Mouse (Mus musculus) C2C12 (cell line): Measurements from ENCODE around the gene Cebpa. TPM values are rescaled to one million over a fixed set of nuclear protein-coding genes. Genes with fewer than 3 reads are reported as not detected.
A peak's percentile ranks its signal among the peaks of the same experiment; 100 is the strongest.

ENCODE experiments used
- H3K27me3 ChIP-seq: one replicate; pipeline ENCODE4 v1.6.1; 2011; ENCODE audit not compliant: control insufficient read depth, insufficient read depth, insufficient read length
- H3K36me3 ChIP-seq: one replicate; pipeline ENCODE4 v1.6.1; 2011; ENCODE audit not compliant: control insufficient read depth, insufficient read depth
- H3K4me3 ChIP-seq: one replicate; pipeline ENCODE4 v1.5.1; 2011; ENCODE audit warnings: mild to moderate bottlenecking, control low read depth; ENCODE audit not compliant: poor library complexity, insufficient read depth, severe bottlenecking
- H3K79me2 ChIP-seq: one replicate; pipeline ENCODE4 v1.6.1; 2011; ENCODE audit not compliant: control insufficient read depth, insufficient read depth
- H3K79me3 ChIP-seq: one replicate; pipeline ENCODE4 v1.6.1; 2011; ENCODE audit warnings: low read depth, control low read depth
- H3ac ChIP-seq: one replicate; pipeline ENCODE3; 2011; ENCODE audit warnings: low read depth; ENCODE audit not compliant: control insufficient read depth, insufficient read length
- CEBPB ChIP-seq: IDR thresholded peaks from one replicate; pipeline ENCODE4 v1.6.1; 2011; ENCODE audit warnings: low read depth, mild to moderate bottlenecking, control low read depth, moderate library complexity
- CTCF ChIP-seq: IDR thresholded peaks from one replicate; pipeline ENCODE4 v1.5.1; 2011; ENCODE audit not compliant: control insufficient read depth, insufficient read depth, insufficient read length
- FOSL1 ChIP-seq: IDR thresholded peaks from one replicate; pipeline ENCODE4 v1.8.0; 2011; ENCODE audit warnings: mild to moderate bottlenecking, low read length; ENCODE audit not compliant: poor library complexity, insufficient read depth, severe bottlenecking
- MAX ChIP-seq: IDR thresholded peaks from one replicate; pipeline ENCODE4 v1.6.1; 2011; ENCODE audit warnings: mild to moderate bottlenecking, control low read depth
- MYOD1 ChIP-seq: IDR thresholded peaks from one replicate; pipeline ENCODE4 v1.6.1; 2011; ENCODE audit warnings: low read depth; ENCODE audit not compliant: control insufficient read depth, insufficient read length
- MYOG ChIP-seq: IDR thresholded peaks from one replicate; pipeline ENCODE4 v1.6.1; 2011; ENCODE audit not compliant: control insufficient read depth, insufficient read length; ENCODE audit errors: extremely low read depth
- USF1 ChIP-seq: IDR thresholded peaks from one replicate; pipeline ENCODE4 v1.6.1; 2011; ENCODE audit warnings: low read depth, mild to moderate bottlenecking, control low read depth, moderate library complexity
- polyA plus RNA-seq: library from polyadenylated mRNA; unstranded; fragments of >200 nt; fragmentation: generic; extraction: Trizol; gene quantifications from one replicate; pipeline ENCODE4 v1.2.1, GENCODE M21; 2012; ENCODE audit warnings: missing spikeins

Cebpa gene
- polyA plus RNA-seq, 1 experiment: 22.9 TPM

- Histone ChIP-seq H3K79me2 (no peaks in the 10 kb centered on the region), H3K27me3 (no peaks in the 10 kb centered on the region), H3K4me3 (no peak overlapping the region), H3ac (no peak overlapping the region), H3K79me3 (no peaks in the 10 kb centered on the region), H3K36me3 (no peaks in the 10 kb centered on the region)
- no peak for TF ChIP-seq CTCF
- TF ChIP-seq MAX: no peak
- TF ChIP-seq USF1: no peak
- TF ChIP-seq CEBPB: no peak
- no peak for TF ChIP-seq FOSL1
- TF ChIP-seq MYOD1: no peak
- TF ChIP-seq MYOG: no peak
These were observed 37.7 kb downstream of the Cebpa start for GRCm38 (mm10) chr7:35156561-35157477.

- no peaks in the 10 kb centered on the region for H3K79me3 ChIP-seq
- no peak overlapping the region for H3K4me3 ChIP-seq
- no peaks in the 10 kb centered on the region for H3K79me2 ChIP-seq
- no peaks in the 10 kb centered on the region for H3K36me3 ChIP-seq
- H3ac ChIP-seq: no peak overlapping the region
- H3K27me3 ChIP-seq: no peaks in the 10 kb centered on the region
- TF ChIP-seq CEBPB: no peak
- no peak for TF ChIP-seq MYOD1
- TF ChIP-seq USF1: no peak
- TF ChIP-seq MAX: no peak
- no peak for TF ChIP-seq MYOG
- TF ChIP-seq CTCF: no peak
- no peak for TF ChIP-seq FOSL1
These were observed 38.4 kb downstream of the Cebpa start for GRCm38 (mm10) chr7:35157512-35157911.

GRCm38 (mm10) chr7:35162443-35162842 lies 43.4 kb downstream of the Cebpa start:
- no peaks in the 10 kb centered on the region for H3K27me3 ChIP-seq
- H3K79me2 ChIP-seq: no peaks in the 10 kb centered on the region
- TF ChIP-seq CTCF: no peak
- no peak for TF ChIP-seq FOSL1
- peak; percentile 86 for TF ChIP-seq MYOD1
- TF ChIP-seq MYOG: no peak
- no peaks in the 10 kb centered on the region for H3K79me3 ChIP-seq
- H3ac ChIP-seq: no peak overlapping the region
- H3K36me3 ChIP-seq: no peaks in the 10 kb centered on the region
- no peak overlapping the region for H3K4me3 ChIP-seq

GRCm38 (mm10) chr7:35163600-35163999 lies 44.5 kb downstream of the Cebpa start:
- H3K79me2 ChIP-seq: no peaks in the 10 kb centered on the region
- H3K79me3 ChIP-seq: no peaks in the 10 kb centered on the region
- H3K4me3 ChIP-seq: no peak overlapping the region
- no peaks in the 10 kb centered on the region for H3K27me3 ChIP-seq
- no peak overlapping the region for H3ac ChIP-seq
- no peaks in the 10 kb centered on the region for H3K36me3 ChIP-seq
- TF ChIP-seq MYOD1: no peak
- no peak for TF ChIP-seq CTCF

- TF ChIP-seq FOSL1 (no peak), MYOD1 (no peak), CEBPB (no peak), USF1 (no peak), MAX (no peak), MYOG (no peak), CTCF (no peak)
- H3K36me3 ChIP-seq: no peaks in the 10 kb centered on the region
- H3K79me2 ChIP-seq: no peaks in the 10 kb centered on the region
- no peaks in the 10 kb centered on the region for H3K27me3 ChIP-seq
- no peak overlapping the region for H3ac ChIP-seq
- no peak overlapping the region for H3K4me3 ChIP-seq
- H3K79me3 ChIP-seq: no peaks in the 10 kb centered on the region
These were observed 45.0 kb downstream of the Cebpa start for GRCm38 (mm10) chr7:35164131-35164530.

GRCm38 (mm10) chr7:35166988-35167387 lies 47.9 kb downstream of the Cebpa start:
- no peak overlapping the region for H3K4me3 ChIP-seq
- no peaks in the 10 kb centered on the region for H3K79me3 ChIP-seq
- no peak overlapping the region for H3ac ChIP-seq
- TF ChIP-seq MYOD1 (no peak), FOSL1 (no peak), MAX (no peak), MYOG (no peak)
- no peaks in the 10 kb centered on the region for H3K79me2 ChIP-seq
- H3K36me3 ChIP-seq: no peaks in the 10 kb centered on the region
- no peaks in the 10 kb centered on the region for H3K27me3 ChIP-seq
